Mouse (Mus musculus) adrenal gland, adult 2 months (tissue): ENCODE data around the gene Zfp976. TPM values are rescaled to one million over a fixed set of nuclear protein-coding genes. Genes with fewer than 3 reads are reported as not detected.
A peak's percentile ranks its signal among the peaks of the same experiment; 100 is the strongest.
"Not testable (repeated sequence)": the region's sequence is repeated elsewhere in the genome, so short reads cannot be mapped to it uniquely, and the experiment has no call there.

ENCODE experiments used
- DNase-seq: peaks from one replicate; pipeline ENCODE4 v3.0.0; 2021
- long read RNA-seq: library from polyadenylated mRNA; stranded (forward); transcript quantifications from one replicate; pipeline ENCODE4 v2.0.0, GENCODE M21; 2021
- microRNA-seq, 2 experiments: library from miRNA; unstranded; fragments of <30 nt; microRNA quantifications; one replicate each; pipeline ENCODE4 v1.2.0; 2021
- polyA plus RNA-seq: library from polyadenylated mRNA; depleted of rRNA; stranded (reverse); fragments of >200 nt; gene quantifications from 2 replicates; pipeline ENCODE4 v1.2.3, GENCODE M21; 2012; rRNA removed
- total RNA-seq, 2 experiments: library from RNA; stranded (reverse); gene quantifications; 2 replicates each; pipeline ENCODE4 v1.2.3; 2021

Zfp976 gene
- total RNA-seq (1 to 10 TPM; 4.1 to 5.6 TPM), polyA plus RNA-seq (0.03 and 0.04 TPM in 2 replicates)
- long read RNA-seq, result 0 reads

DNA sequence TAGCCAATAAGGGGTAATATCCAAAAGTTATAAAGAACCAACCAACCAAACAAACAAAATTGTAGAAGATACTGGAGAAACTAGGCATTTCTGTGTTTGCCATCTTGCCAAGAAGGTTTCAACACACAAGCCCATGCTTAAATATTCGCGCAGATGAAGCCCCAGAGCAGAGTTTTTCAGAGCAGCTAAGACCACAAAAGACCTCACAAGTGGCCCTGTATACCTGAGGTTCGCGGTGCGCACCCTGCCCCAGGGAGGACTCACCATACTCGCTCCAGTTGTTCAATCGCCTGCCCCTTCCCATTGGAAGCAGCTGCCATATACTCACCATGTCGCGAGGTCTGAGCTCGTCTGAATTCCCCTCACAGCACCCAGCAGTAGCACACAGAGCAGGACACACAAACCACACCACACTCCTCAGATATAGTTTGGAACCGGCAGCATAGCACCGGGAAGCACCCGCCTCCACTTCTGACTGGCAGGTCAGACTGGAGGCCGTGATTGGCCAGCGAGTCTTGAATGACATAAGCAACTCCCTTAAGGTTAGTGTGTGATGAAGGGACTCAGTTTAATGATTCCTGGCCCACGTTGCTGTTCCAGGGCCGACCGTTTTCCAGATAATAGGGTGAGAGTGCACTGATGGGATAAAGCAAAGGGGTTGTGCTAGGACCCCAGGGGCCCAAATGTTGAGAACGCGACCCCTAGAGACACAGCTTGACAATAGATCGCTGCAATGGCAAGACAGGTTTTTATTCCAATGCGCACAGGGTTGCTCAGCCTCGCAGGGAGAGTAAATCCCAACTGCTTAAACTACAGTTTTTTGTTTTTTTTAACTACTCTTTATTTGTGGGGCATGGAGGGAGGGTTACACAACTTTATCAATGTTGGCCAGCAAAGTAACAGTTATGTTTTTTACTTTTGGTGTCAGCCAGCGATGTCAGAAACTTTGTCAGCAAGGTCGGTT lies at the start of gene Zfp976:
Zfp976 (minus strand) TSS at position 437 of the 964 bp plus-strand sequence.
- DNase-seq, result peak; percentile 88

- not testable (repeated sequence) for DNase-seq
These were observed 37.7 kb upstream of the Zfp976 start for GRCm38 (mm10) chr7:42680081-42680480.

DNA sequence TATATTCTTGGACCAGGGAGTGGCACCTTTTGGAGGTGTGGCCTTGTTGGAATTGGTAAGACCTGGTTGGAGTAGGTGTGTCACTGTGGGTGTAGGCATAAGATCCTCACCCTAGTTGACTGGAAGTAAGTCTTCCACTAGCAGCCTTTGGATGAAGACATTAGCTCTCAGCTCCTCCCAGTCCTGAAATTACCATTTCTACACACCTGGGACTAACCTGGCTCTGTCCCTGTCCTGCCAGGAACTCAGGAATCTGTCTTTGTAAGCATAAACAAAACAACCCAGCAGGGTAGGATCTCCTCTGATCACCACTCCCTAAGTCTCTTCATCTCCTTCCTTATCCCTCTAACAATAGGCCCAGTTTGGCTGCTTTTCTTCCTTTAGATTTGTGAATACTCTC lies 37.3 kb upstream of the Zfp976 start:
- not testable (repeated sequence) for DNase-seq

- DNase-seq, result not testable (repeated sequence)
These were observed 17.8 kb upstream of the Zfp976 start for GRCm38 (mm10) chr7:42660140-42660539.

GRCm38 (mm10) chr7:42655211-42655610 lies 12.8 kb upstream of the Zfp976 start:
- not testable (repeated sequence) for DNase-seq

DNA sequence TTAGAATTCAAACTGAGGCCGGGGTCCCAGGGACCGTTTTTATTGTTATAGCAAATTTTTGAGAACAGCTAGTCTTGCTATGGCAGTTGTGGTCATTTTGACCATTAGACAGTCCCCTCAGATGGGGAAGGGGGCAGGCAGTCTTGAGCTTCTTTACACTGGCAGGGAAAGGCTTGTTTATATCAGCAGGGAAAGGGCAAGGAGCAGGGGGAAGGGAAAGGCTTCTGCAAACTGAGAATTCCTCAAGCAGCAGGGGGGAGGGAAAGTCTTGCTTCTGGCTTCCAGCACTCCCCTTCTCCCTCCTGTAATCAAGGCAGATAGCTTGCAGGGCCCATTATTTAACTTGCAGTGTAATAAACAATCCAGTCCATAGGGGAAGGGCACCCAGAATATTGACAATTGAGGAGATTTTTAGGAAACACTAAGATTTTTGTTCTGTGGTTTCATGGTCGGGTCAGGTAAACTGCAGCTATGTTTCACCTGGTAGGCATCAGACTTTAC lies 782 bp upstream of the Zfp976 start:
- DNase-seq, result peak; percentile 3

DNA sequence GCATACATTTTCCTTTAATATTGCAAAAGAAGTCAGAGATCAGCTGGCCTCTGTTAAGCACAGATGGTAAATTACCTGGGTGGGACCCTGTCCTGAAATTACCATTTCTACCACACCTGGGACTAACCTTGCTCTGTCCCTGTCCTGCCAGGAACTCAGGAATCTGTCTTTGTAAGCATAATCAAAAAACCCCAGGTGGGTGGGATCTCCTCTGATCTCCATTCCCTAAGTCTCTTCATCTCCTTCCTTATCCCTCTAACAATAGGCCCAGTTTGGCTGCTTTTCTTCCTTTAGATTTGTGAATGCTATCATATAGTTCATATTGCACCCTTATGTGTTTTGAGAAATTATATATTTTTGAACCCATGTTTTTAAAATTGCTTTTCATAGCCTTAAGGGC lies 11.4 kb downstream of the Zfp976 start:
- not testable (repeated sequence) for DNase-seq

GRCm38 (mm10) chr7:42595666-42596065 lies 46.7 kb downstream of the Zfp976 start:
- not testable (repeated sequence) for DNase-seq

DNA sequence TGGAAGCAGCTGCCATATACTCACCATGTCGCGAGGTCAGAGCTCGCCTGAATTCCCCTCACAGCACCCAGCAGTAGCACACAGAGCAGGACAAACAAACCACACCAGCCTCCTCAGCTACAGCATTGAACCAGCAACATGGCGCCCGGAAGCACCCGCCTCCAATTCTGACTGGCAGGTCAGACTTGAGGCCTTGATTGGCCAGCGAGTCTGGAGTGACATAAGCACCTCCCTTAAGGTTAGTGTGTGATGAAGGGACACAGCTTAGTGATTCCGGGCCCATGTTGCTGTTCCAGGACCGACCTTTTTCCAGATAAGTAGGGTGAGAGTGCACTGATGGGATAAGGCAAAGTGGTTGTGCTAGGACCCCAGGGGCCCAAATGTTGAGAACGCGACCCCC lies 50.0 kb downstream of the Zfp976 start, which contains the start of gene Zfp977:
Zfp977 (minus strand) TSS at position 135 of the 400 bp plus-strand sequence.
- not testable (repeated sequence) for DNase-seq

DNA sequence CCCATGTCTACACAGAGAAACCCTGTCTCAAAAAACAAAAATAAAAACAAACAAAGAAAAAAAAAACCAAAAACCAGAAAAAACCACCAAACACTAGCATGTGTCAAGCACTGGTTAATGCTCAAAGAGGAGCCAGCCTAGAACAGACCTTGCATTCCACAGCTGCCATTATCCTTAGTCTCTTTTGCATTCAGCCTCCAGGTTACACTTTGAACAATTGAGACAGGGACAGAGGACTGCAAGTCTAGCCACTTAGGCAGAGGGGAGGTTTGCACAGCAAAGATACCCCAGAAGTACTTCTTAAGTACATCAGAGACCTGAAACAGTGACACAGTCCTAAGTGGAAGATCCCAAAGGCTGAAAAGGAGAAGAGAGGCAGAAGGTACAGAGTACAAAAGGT lies 51.1 kb downstream of the Zfp976 start:
- not testable (repeated sequence) for DNase-seq

DNA sequence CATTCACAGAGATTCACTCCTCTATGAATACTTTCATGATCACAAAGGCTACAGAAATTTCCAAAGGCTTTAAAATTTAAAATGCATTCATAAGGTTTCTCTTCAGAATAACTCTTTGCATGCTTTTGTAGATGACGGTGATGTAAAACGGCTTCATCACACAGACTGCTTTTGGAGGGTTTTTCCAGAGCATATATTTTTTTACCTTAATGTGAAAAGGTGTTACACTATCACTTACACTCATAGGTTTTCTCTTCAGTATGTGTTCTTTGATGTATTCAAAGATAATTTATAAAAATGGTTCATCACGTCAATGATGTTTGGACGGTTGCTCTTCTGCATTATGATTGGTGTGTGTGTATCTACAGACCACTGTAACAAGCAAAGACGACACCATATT lies 63.9 kb downstream of the Zfp976 start, which contains the start of gene Gm21028:
Gm21028 (minus strand) TSS at position 101 of the 400 bp plus-strand sequence.
- DNase-seq, result no peak

Small RNA genes within 50 kb of the gene (microRNA-seq; reads per million reads assigned to microRNA genes)
- gene Gm24938, result 0 reads per million in 2 experiments

Other genes starting within 250 kb of the Zfp976 start
- not detected for gene 4933421I07Rik, start 194.5 kb downstream of the Zfp976 start, total RNA-seq
- gene 4933421I07Rik, start 194.5 kb downstream of the Zfp976 start, polyA plus RNA-seq, result not detected in 2 replicates
- 10 to 100 TPM; 11.0 to 12.6 TPM for gene Zfp141, start 136.8 kb downstream of the Zfp976 start, total RNA-seq
- gene Zfp141, start 136.8 kb downstream of the Zfp976 start, polyA plus RNA-seq, result 1.6 and 2.3 TPM in 2 replicates
- gene Gm21028, start 64.0 kb downstream of the Zfp976 start, total RNA-seq, result not detected
- gene Gm21028, start 64.0 kb downstream of the Zfp976 start, polyA plus RNA-seq, result not detected in 2 replicates
- 1 to 10 TPM in 1 of 2 experiments, under 1 TPM in 1; 0.78 to 1.9 TPM for gene Zfp977, start 50.0 kb downstream of the Zfp976 start, total RNA-seq
- not detected in 2 replicates for gene Zfp977, start 50.0 kb downstream of the Zfp976 start, polyA plus RNA-seq
- gene Zfp975, start 50.2 kb upstream of the Zfp976 start, total RNA-seq, result 1 to 10 TPM; 4.4 to 4.7 TPM
- 0.10 and 0.11 TPM in 2 replicates for gene Zfp975, start 50.2 kb upstream of the Zfp976 start, polyA plus RNA-seq
- under 1 TPM; 0.17 to 0.26 TPM for gene Gm17067, start 84.4 kb upstream of the Zfp976 start, total RNA-seq
- gene Gm17067, start 84.4 kb upstream of the Zfp976 start, polyA plus RNA-seq, result not detected in 2 replicates
- not detected for gene Vmn2r62, start 150.9 kb upstream of the Zfp976 start, total RNA-seq
- gene Vmn2r62, start 150.9 kb upstream of the Zfp976 start, polyA plus RNA-seq, result not detected in 2 replicates
- under 1 TPM; 0.09 to 0.17 TPM for gene Gm2381, start 224.6 kb upstream of the Zfp976 start, total RNA-seq
- gene Gm2381, start 224.6 kb upstream of the Zfp976 start, polyA plus RNA-seq, result not detected in 2 replicates